Mouse (Mus musculus) MEL (cell line): ENCODE measurements at regions not wholly inside any gene's neighbourhood (a gene's known extent, or its start where the extent isn't known, plus 50 kb on each side); places are given as distances from the start of the nearest gene placed in this dataset.

ENCODE experiments used
- DNase-seq: peaks from one replicate; pipeline ENCODE4 v3.0.0; 2011; ENCODE audit warnings: low read depth, low spot score
- H3K27ac ChIP-seq: 2 replicates; pipeline ENCODE4 v1.5.1; 2012; ENCODE audit warnings: low read depth, mild to moderate bottlenecking, control low read depth, low read length, moderate library complexity; ENCODE audit not compliant: control insufficient read depth
- H3K27me3 ChIP-seq, 2 experiments: fragments of 150-350 bp in 1 of 2; sonication (generic) in 1 of 2; 2 replicates each; pipeline ENCODE4 v1.6.1; 2012; ENCODE audit warnings: low read length in 2 of 2, mild to moderate bottlenecking in 2 of 2, improper control_type of control experiment in 1 of 2, moderate library complexity in 1 of 2; ENCODE audit not compliant: insufficient read depth in 2 of 2, control insufficient read depth in 1 of 2
- H3K36me3 ChIP-seq, 2 experiments: 2 replicates each; pipeline ENCODE4 v1.6.1; 2012 to 2014; ENCODE audit warnings: low read length in 2 of 2, improper control_type of control experiment in 1 of 2, inconsistent platforms in 1 of 2, mild to moderate bottlenecking in 1 of 2; ENCODE audit not compliant: insufficient read depth in 2 of 2, control insufficient read depth in 1 of 2
- H3K4me1 ChIP-seq, 2 experiments: fragments of 150-350 bp in 1 of 2; sonication (generic) in 1 of 2; 2 replicates each; pipeline ENCODE4 v1.6.1; 2012; ENCODE audit warnings: low read length in 2 of 2, improper control_type of control experiment in 1 of 2, mild to moderate bottlenecking in 1 of 2; ENCODE audit not compliant: insufficient read depth in 2 of 2, control insufficient read depth in 1 of 2
- H3K4me3 ChIP-seq, 2 experiments: fragments of 150-350 bp in 1 of 2; sonication (generic) in 1 of 2; 2 replicates each; pipeline ENCODE4 v1.5.1; 2012; ENCODE audit warnings: low read depth in 2 of 2, low read length in 2 of 2, mild to moderate bottlenecking in 2 of 2, moderate library complexity in 2 of 2, control low read depth in 1 of 2, improper control_type of control experiment in 1 of 2; ENCODE audit not compliant: control insufficient read depth in 1 of 2, insufficient read depth in 1 of 2
- H3K79me2 ChIP-seq: 2 replicates; pipeline ENCODE4 v1.6.1; 2012; ENCODE audit warnings: mild to moderate bottlenecking, low read length, moderate library complexity; ENCODE audit not compliant: control insufficient read depth, poor library complexity, insufficient read depth
- H3K9ac ChIP-seq: 2 replicates; pipeline ENCODE4 v1.6.1; 2012; ENCODE audit warnings: low read depth, mild to moderate bottlenecking, control low read depth, low read length, moderate library complexity; ENCODE audit not compliant: control insufficient read depth, poor library complexity, severe bottlenecking
- H3K9me3 ChIP-seq: fragments of 150-350 bp; sonication (generic); replicated peaks from 2 replicates; pipeline ENCODE4 v1.6.1; 2012; ENCODE audit warnings: mild to moderate bottlenecking, low read length, improper control_type of control experiment, moderate library complexity; ENCODE audit not compliant: insufficient read depth
- CTCF ChIP-seq, 3 experiments: IDR thresholded peaks in 2 of 3; conservative IDR thresholded peaks in 1 of 3; 2 replicates each; pipeline ENCODE4 v1.5.1; 2011 to 2012; ENCODE audit warnings: low read length in 3 of 3, low read depth in 2 of 3, mild to moderate bottlenecking in 2 of 3, improper control_type of control experiment in 1 of 3, inconsistent platforms in 1 of 3, mixed read lengths in 1 of 3, moderate library complexity in 1 of 3; ENCODE audit not compliant: control insufficient read depth in 1 of 3, insufficient read depth in 1 of 3, poor library complexity in 1 of 3, severe bottlenecking in 1 of 3
- ELF1 ChIP-seq: IDR thresholded peaks from 2 replicates; pipeline ENCODE4 v1.6.1; 2014; ENCODE audit warnings: low read depth, mild to moderate bottlenecking, inconsistent platforms, low read length, improper control_type of control experiment, moderate library complexity
- ETS1 ChIP-seq: IDR thresholded peaks from 2 replicates; pipeline ENCODE4 v1.6.1; 2012; ENCODE audit warnings: low read depth, mild to moderate bottlenecking, inconsistent platforms, low read length, improper control_type of control experiment, moderate library complexity
- HCFC1 ChIP-seq: IDR thresholded peaks from 2 replicates; pipeline ENCODE4 v1.6.1; 2012; ENCODE audit warnings: low read depth, mild to moderate bottlenecking, inconsistent platforms, low read length, improper control_type of control experiment, moderate library complexity
- KAT2A ChIP-seq: conservative IDR thresholded peaks from 2 replicates; pipeline ENCODE4 v1.6.1; 2012; ENCODE audit warnings: low read depth, low read length, improper control_type of control experiment, inconsistent platforms
- MAX ChIP-seq: IDR thresholded peaks from 2 replicates; pipeline ENCODE4 v1.6.1; 2011; ENCODE audit warnings: low read length, improper control_type of control experiment
- MEF2A ChIP-seq: IDR thresholded peaks from 2 replicates; pipeline ENCODE4 v1.6.1; 2014; ENCODE audit warnings: low read depth, mild to moderate bottlenecking, inconsistent platforms, low read length, improper control_type of control experiment; ENCODE audit not compliant: poor library complexity, insufficient replicate concordance, severe bottlenecking; ENCODE audit errors: extremely low read depth
- MXI1 ChIP-seq: IDR thresholded peaks from 2 replicates; pipeline ENCODE4 v1.6.1; 2011; ENCODE audit warnings: mild to moderate bottlenecking, low read depth, low read length, improper control_type of control experiment
- MYB ChIP-seq: IDR thresholded peaks from 2 replicates; pipeline ENCODE4 v1.6.1; 2011; ENCODE audit warnings: mild to moderate bottlenecking, low read depth, low read length, improper control_type of control experiment
- MYC ChIP-seq: IDR thresholded peaks from 2 replicates; pipeline ENCODE4 v1.6.1; 2011; ENCODE audit warnings: low read depth, mild to moderate bottlenecking, low read length, improper control_type of control experiment, moderate library complexity
- POLR2AphosphoS2 ChIP-seq: IDR thresholded peaks from 2 replicates; pipeline ENCODE4 v1.6.1; 2011; ENCODE audit warnings: low read length, improper control_type of control experiment
- POLR2AphosphoS5 ChIP-seq: IDR thresholded peaks from 2 replicates; pipeline ENCODE4 v1.6.1; 2012; ENCODE audit warnings: low read depth, borderline replicate concordance, mild to moderate bottlenecking, inconsistent platforms, low read length, moderate library complexity, mixed read lengths
- SIN3A ChIP-seq: IDR thresholded peaks from 2 replicates; pipeline ENCODE4 v1.6.1; 2012; ENCODE audit warnings: low read length, improper control_type of control experiment, inconsistent platforms
- SMC3 ChIP-seq: IDR thresholded peaks from 2 replicates; pipeline ENCODE4 v1.6.1; 2011; ENCODE audit warnings: low read depth, low read length, improper control_type of control experiment
- TCF12 ChIP-seq: IDR thresholded peaks from 2 replicates; pipeline ENCODE4 v1.6.1; 2014; ENCODE audit warnings: low read depth, mild to moderate bottlenecking, inconsistent platforms, low read length, improper control_type of control experiment, moderate library complexity
- UBTF ChIP-seq: IDR thresholded peaks from 2 replicates; pipeline ENCODE4 v1.6.1; 2012; ENCODE audit warnings: low read depth, mild to moderate bottlenecking, inconsistent platforms, low read length, improper control_type of control experiment, moderate library complexity, borderline replicate concordance; ENCODE audit not compliant: insufficient read depth
- USF1 ChIP-seq: IDR thresholded peaks from 2 replicates; pipeline ENCODE4 v1.6.1; 2014; ENCODE audit warnings: low read depth, mild to moderate bottlenecking, inconsistent platforms, low read length, improper control_type of control experiment, moderate library complexity
- ZC3H11A ChIP-seq: IDR thresholded peaks from 2 replicates; pipeline ENCODE4 v1.6.1; 2012; ENCODE audit warnings: low read depth, mild to moderate bottlenecking, inconsistent platforms, low read length, improper control_type of control experiment
- ZMIZ1 ChIP-seq: IDR thresholded peaks from 2 replicates; pipeline ENCODE4 v1.6.1; 2012; ENCODE audit warnings: low read depth, mild to moderate bottlenecking, inconsistent platforms, low read length, improper control_type of control experiment, moderate library complexity
- ZNF384 ChIP-seq: IDR thresholded peaks from 2 replicates; pipeline ENCODE4 v1.6.1; 2012; ENCODE audit warnings: low read depth, mild to moderate bottlenecking, inconsistent platforms, low read length, improper control_type of control experiment

DNA sequence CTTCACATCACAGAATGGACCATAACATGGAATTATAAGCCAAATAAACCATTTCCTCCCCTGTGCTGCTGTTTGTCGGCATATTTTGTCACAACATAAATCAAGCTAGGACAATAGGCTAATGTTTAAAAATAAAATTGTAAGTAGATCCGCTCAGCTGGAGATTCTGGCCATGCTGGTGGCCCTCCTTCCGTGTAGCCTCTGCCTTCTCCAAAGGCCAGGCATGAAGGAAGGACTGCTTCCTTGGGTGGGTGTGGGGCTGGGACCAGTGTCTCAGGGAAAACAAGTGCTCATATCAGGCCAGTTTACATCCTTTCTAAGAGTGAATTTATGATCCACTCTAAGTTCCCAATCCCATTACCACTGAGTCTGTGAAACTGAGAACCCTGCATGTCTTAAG is 206.3 kb upstream of the Ppp2r2d start:
- H3K4me3 ChIP-seq: no peak overlapping the region
- DNase-seq: no peak
- no peaks in the 10 kb centered on the region for H3K9me3 ChIP-seq
- no peaks in the 10 kb centered on the region for H3K79me2 ChIP-seq
- no peaks in the 10 kb centered on the region for H3K36me3 ChIP-seq
- H3K27me3 ChIP-seq: no peaks in the 10 kb centered on the region
- no peak overlapping the region for H3K9ac ChIP-seq
- no peaks in the 10 kb centered on the region for H3K4me1 ChIP-seq
- no peak overlapping the region for H3K27ac ChIP-seq
- TF ChIP-seq SMC3 (no peak), MAX (no peak), ETS1 (no peak)

GRCm38 (mm10) chr7:138626061-138626460 is 219.8 kb upstream of the Ppp2r2d start:
- no peak for DNase-seq
- Histone ChIP-seq H3K27me3 (no peaks in the 10 kb centered on the region), H3K79me2 (no peaks in the 10 kb centered on the region), H3K9me3 (no peaks in the 10 kb centered on the region), H3K9ac (no peak overlapping the region), H3K4me1 (no peaks in the 10 kb centered on the region), H3K27ac (no peak overlapping the region), H3K4me3 (no peak overlapping the region), H3K36me3 (no peaks in the 10 kb centered on the region)
- TF ChIP-seq KAT2A: no peak
- no peak for TF ChIP-seq HCFC1
- TF ChIP-seq UBTF: no peak
- TF ChIP-seq MXI1: no peak
- TF ChIP-seq ELF1: no peak
- no peak for TF ChIP-seq MEF2A
- TF ChIP-seq POLR2AphosphoS2: no peak
- no peak for TF ChIP-seq ZNF384
- TF ChIP-seq ETS1: no peak
- TF ChIP-seq MYB: no peak
- TF ChIP-seq USF1: no peak
- no peak for TF ChIP-seq SIN3A
- no peak for TF ChIP-seq ZMIZ1
- no peak for TF ChIP-seq CTCF (IDR thresholded peaks at IDR 0.05 in 2 of 3, conservative IDR thresholded peaks at IDR 0.05 in 1 of 3; ENCODE audit: control insufficient read depth in 1 of 3, insufficient read depth in 1 of 3, low read depth in 2 of 3, low read length in 3 of 3, poor library complexity in 1 of 3, severe bottlenecking in 1 of 3)
- no peak for TF ChIP-seq MYC
- TF ChIP-seq TCF12: no peak
- TF ChIP-seq POLR2AphosphoS5: no peak
- TF ChIP-seq ZC3H11A: no peak
